Mouse (Mus musculus): ENCODE results near the gene Fstl4. TPM values are rescaled to one million over a fixed set of nuclear protein-coding genes. Genes with fewer than 3 reads are reported as not detected.

The Fstl4 gene
- polyA plus RNA-seq, 1 experiment: 0.18 TPM

GRCm38 (mm10) chr11:52954995-52955394 lies 190.6 kb downstream of the Fstl4 start:
- WGBS: 91% methylated on average over 3 of the region's 3 CpGs
- Histone ChIP-seq H3K36me3 (ENCODE audit: control insufficient read depth, insufficient read depth, low read length) (no peaks in the 10 kb centered on the region), H3K27ac (ENCODE audit: control insufficient read depth, insufficient read depth, low read length) (no peak overlapping the region), H3K4me3 (ENCODE audit: control insufficient read depth, insufficient read depth, low read length) (no peak overlapping the region), H3K4me1 (replicated peaks; ENCODE audit: control insufficient read depth, insufficient read depth, low read length) (no peaks in the 10 kb centered on the region), H3K27me3 (ENCODE audit: control insufficient read depth, insufficient read depth, low read length) (no peaks in the 10 kb centered on the region)
- no peak for TF ChIP-seq CTCF (IDR thresholded peaks at IDR 0.05; ENCODE audit: borderline replicate concordance, control insufficient read depth, extremely low read depth, insufficient read depth, low read length, poor library complexity)
- no peak for TF ChIP-seq POLR2A (IDR thresholded peaks at IDR 0.05; ENCODE audit: control insufficient read depth, extremely low read depth, insufficient read depth, low read length, poor library complexity)
- no peak for DNase-seq

GRCm38 (mm10) chr11:52968809-52969208 lies 204.4 kb downstream of the Fstl4 start:
- 84% methylated on average over 9 of the region's 9 CpGs for WGBS
- Histone ChIP-seq H3K36me3 (ENCODE audit: control insufficient read depth, insufficient read depth, low read length) (no peaks in the 10 kb centered on the region), H3K4me3 (ENCODE audit: control insufficient read depth, insufficient read depth, low read length) (no peak overlapping the region), H3K4me1 (replicated peaks; ENCODE audit: control insufficient read depth, insufficient read depth, low read length) (no peaks in the 10 kb centered on the region), H3K27me3 (ENCODE audit: control insufficient read depth, insufficient read depth, low read length) (no peaks in the 10 kb centered on the region), H3K27ac (ENCODE audit: control insufficient read depth, insufficient read depth, low read length) (no peak overlapping the region)
- DNase-seq: no peak
- no peak for TF ChIP-seq CTCF (IDR thresholded peaks at IDR 0.05; ENCODE audit: borderline replicate concordance, control insufficient read depth, extremely low read depth, insufficient read depth, low read length, poor library complexity)
- TF ChIP-seq POLR2A (IDR thresholded peaks at IDR 0.05; ENCODE audit: control insufficient read depth, extremely low read depth, insufficient read depth, low read length, poor library complexity): no peak

GRCm38 (mm10) chr11:52970396-52970795 lies 206.0 kb downstream of the Fstl4 start:
- H3K27ac ChIP-seq (ENCODE audit: control insufficient read depth, insufficient read depth, low read length): no peak overlapping the region
- 94% methylated on average over 6 of the region's 6 CpGs for WGBS

GRCm38 (mm10) chr11:52986986-52987385 lies 222.6 kb downstream of the Fstl4 start:
- Histone ChIP-seq H3K36me3 (ENCODE audit: control insufficient read depth, insufficient read depth, low read length) (no peaks in the 10 kb centered on the region), H3K27me3 (ENCODE audit: control insufficient read depth, insufficient read depth, low read length) (no peaks in the 10 kb centered on the region), H3K4me1 (replicated peaks; ENCODE audit: control insufficient read depth, insufficient read depth, low read length) (peaks cover 10% of the 10 kb centered on the region), H3K4me3 (ENCODE audit: control insufficient read depth, insufficient read depth, low read length) (no peak overlapping the region), H3K27ac (ENCODE audit: control insufficient read depth, insufficient read depth, low read length) (no peak overlapping the region)
- WGBS: 6% methylated on average over 8 of the region's 8 CpGs
- DNase-seq: peak; percentile 55
- TF ChIP-seq POLR2A (IDR thresholded peaks at IDR 0.05; ENCODE audit: control insufficient read depth, extremely low read depth, insufficient read depth, low read length, poor library complexity) (no peak), CTCF (IDR thresholded peaks at IDR 0.05; ENCODE audit: borderline replicate concordance, control insufficient read depth, extremely low read depth, insufficient read depth, low read length, poor library complexity) (no peak)

More at GRCm38 (mm10) chr11:52970396-52970795, 206.0 kb downstream of the Fstl4 start:
- Histone ChIP-seq H3K36me3 (ENCODE audit: control insufficient read depth, insufficient read depth, low read length) (no peaks in the 10 kb centered on the region), H3K4me3 (ENCODE audit: control insufficient read depth, insufficient read depth, low read length) (no peak overlapping the region), H3K27me3 (ENCODE audit: control insufficient read depth, insufficient read depth, low read length) (no peaks in the 10 kb centered on the region), H3K4me1 (replicated peaks; ENCODE audit: control insufficient read depth, insufficient read depth, low read length) (no peaks in the 10 kb centered on the region)
- TF ChIP-seq CTCF (IDR thresholded peaks at IDR 0.05; ENCODE audit: borderline replicate concordance, control insufficient read depth, extremely low read depth, insufficient read depth, low read length, poor library complexity): no peak
- no peak for TF ChIP-seq POLR2A (IDR thresholded peaks at IDR 0.05; ENCODE audit: control insufficient read depth, extremely low read depth, insufficient read depth, low read length, poor library complexity)
- DNase-seq: no peak

- Histone ChIP-seq H3K36me3 (ENCODE audit: control insufficient read depth, insufficient read depth, low read length) (no peaks in the 10 kb centered on the region), H3K4me3 (ENCODE audit: control insufficient read depth, insufficient read depth, low read length) (no peak overlapping the region), H3K27ac (ENCODE audit: control insufficient read depth, insufficient read depth, low read length) (no peak overlapping the region), H3K27me3 (ENCODE audit: control insufficient read depth, insufficient read depth, low read length) (no peaks in the 10 kb centered on the region), H3K4me1 (replicated peaks; ENCODE audit: control insufficient read depth, insufficient read depth, low read length) (no peaks in the 10 kb centered on the region)
- WGBS: 95% methylated on average over 5 of the region's 5 CpGs
- DNase-seq: no peak
- TF ChIP-seq POLR2A (IDR thresholded peaks at IDR 0.05; ENCODE audit: control insufficient read depth, extremely low read depth, insufficient read depth, low read length, poor library complexity) (no peak), CTCF (IDR thresholded peaks at IDR 0.05; ENCODE audit: borderline replicate concordance, control insufficient read depth, extremely low read depth, insufficient read depth, low read length, poor library complexity) (no peak)
These were observed 230.3 kb downstream of the Fstl4 start for GRCm38 (mm10) chr11:52994688-52995087.

- H3K27me3 ChIP-seq (ENCODE audit: control insufficient read depth, insufficient read depth, low read length): no peaks in the 10 kb centered on the region
- TF ChIP-seq CTCF (IDR thresholded peaks at IDR 0.05; ENCODE audit: borderline replicate concordance, control insufficient read depth, extremely low read depth, insufficient read depth, low read length, poor library complexity) (no peak), POLR2A (IDR thresholded peaks at IDR 0.05; ENCODE audit: control insufficient read depth, extremely low read depth, insufficient read depth, low read length, poor library complexity) (no peak)
- no peak for DNase-seq
- no peaks in the 10 kb centered on the region for H3K36me3 ChIP-seq (ENCODE audit: control insufficient read depth, insufficient read depth, low read length)
- H3K4me1 ChIP-seq (replicated peaks; ENCODE audit: control insufficient read depth, insufficient read depth, low read length): no peaks in the 10 kb centered on the region
- WGBS: 82% methylated on average over 16 of the region's 16 CpGs
- H3K4me3 ChIP-seq (ENCODE audit: control insufficient read depth, insufficient read depth, low read length): no peak overlapping the region
- no peak overlapping the region for H3K27ac ChIP-seq (ENCODE audit: control insufficient read depth, insufficient read depth, low read length)
These were observed 232.1 kb downstream of the Fstl4 start for GRCm38 (mm10) chr11:52996434-52997093.

All from thymus, adult 2 months (tissue).